Comparison of ENCODE assay signal across 8 mouse cellular contexts in genomic region chr2:168600750-168601490, GRCm38 (mm10). TPM values are rescaled to one million over a fixed set of nuclear protein-coding genes. Genes with fewer than 3 reads are reported as not detected.
A peak's percentile ranks its signal among the peaks of the same experiment; 100 is the strongest.
DNase-seq lines count a peak whose midpoint lies in the region; ATAC-seq lines count a peak whose summit lies in the region.

No protein-coding gene starts in this region.

- peaks cover 68% of the 10 kb centered on the region for H3K27me3 ChIP-seq in kidney, embryonic 15.5 days
- H3K27me3 ChIP-seq in forebrain, embryonic 16.5 days (replicated peaks; ENCODE audit: control insufficient read depth, insufficient read depth, low read length), result peaks cover 20% of the 10 kb centered on the region
- H3K27me3 ChIP-seq in midbrain, embryonic 15.5 days (replicated peaks), result peaks cover 24% of the 10 kb centered on the region

- peak overlapping the region; percentile 47 for H3K9ac ChIP-seq in kidney, embryonic 15.5 days
- H3K9ac ChIP-seq in forebrain, embryonic 16.5 days (replicated peaks; ENCODE audit: low read depth, low read length), result peak overlapping the region; percentile 61
- peak overlapping the region; percentile 74 for H3K9ac ChIP-seq in midbrain, embryonic 15.5 days

- no peaks in the 10 kb centered on the region for H3K36me3 ChIP-seq in kidney, embryonic 15.5 days
- H3K36me3 ChIP-seq in forebrain, embryonic 16.5 days (ENCODE audit: control insufficient read depth, insufficient read depth), result no peaks in the 10 kb centered on the region
- H3K36me3 ChIP-seq in midbrain, embryonic 15.5 days (replicated peaks), result no peaks in the 10 kb centered on the region

- no peak for DNase-seq in kidney, postnatal 36 days
- DNase-seq in cerebellum, adult 11-12 months, result peak; percentile 50
- DNase-seq in layer of hippocampus, adult 9-11 months, result peak; percentile 29
- DNase-seq in urinary bladder, postnatal 36 days (ENCODE audit: low spot score in 2 of 2), result no peak
- no peak for DNase-seq in adipocyte (ENCODE audit: low spot score)

- peaks cover 38% of the 10 kb centered on the region for H3K4me1 ChIP-seq in kidney, embryonic 15.5 days
- H3K4me1 ChIP-seq in forebrain, embryonic 16.5 days (replicated peaks; ENCODE audit: control insufficient read depth, insufficient read depth, low read length), result peaks cover 27% of the 10 kb centered on the region
- peaks cover 34% of the 10 kb centered on the region for H3K4me1 ChIP-seq in midbrain, embryonic 15.5 days

- H3K9me3 ChIP-seq in kidney, embryonic 15.5 days (replicated peaks), result no peaks in the 10 kb centered on the region
- H3K9me3 ChIP-seq in forebrain, embryonic 16.5 days (ENCODE audit: control insufficient read depth, low read length), result no peaks in the 10 kb centered on the region
- no peaks in the 10 kb centered on the region for H3K9me3 ChIP-seq in midbrain, embryonic 15.5 days

- 1% methylated on average over 32 of the region's 32 CpGs for WGBS in kidney, embryonic 15.5 days
- under 1% methylated on average over 32 of the region's 32 CpGs for WGBS in forebrain, embryonic 16.5 days
- WGBS in midbrain, embryonic 15.5 days, result 1% methylated on average over 32 of the region's 32 CpGs

- H3K27ac ChIP-seq in kidney, embryonic 15.5 days, result no peak overlapping the region
- no peak overlapping the region for H3K27ac ChIP-seq in forebrain, embryonic 16.5 days (ENCODE audit: low read length)
- peak overlapping the region; percentile 81 for H3K27ac ChIP-seq in midbrain, embryonic 15.5 days

- peak overlapping the region; percentile 94 for H3K4me2 ChIP-seq in kidney, embryonic 15.5 days
- peak overlapping the region; percentile 76 for H3K4me2 ChIP-seq in forebrain, embryonic 16.5 days (ENCODE audit: low read length)
- peak overlapping the region; percentile 93 for H3K4me2 ChIP-seq in midbrain, embryonic 15.5 days

- H3K4me3 ChIP-seq in kidney, embryonic 15.5 days (replicated peaks), result peak overlapping the region; percentile 50
- H3K4me3 ChIP-seq in forebrain, embryonic 16.5 days (replicated peaks; ENCODE audit: low read length), result peak overlapping the region; percentile 50
- H3K4me3 ChIP-seq in midbrain, embryonic 15.5 days, result peak overlapping the region; percentile 62

- ATAC-seq in kidney, embryonic 15.5 days (replicated peaks; ENCODE audit: low FRiP score), result peak; percentile 3; the same call in 1 of the 2 replicates
- ATAC-seq in forebrain, embryonic 16.5 days, result peak; percentile 70
- peak; percentile 80; the same call in 1 of the 2 replicates for ATAC-seq in midbrain, embryonic 15.5 days (replicated peaks)

RNA-seq across cellular contexts. Expression of gene Nfatc2, which starts 0.5 kb away (rescaled TPM):
- polyA plus RNA-seq in kidney, embryonic 15.5 days (2015; fragmentation: Nextera tagmentation; extraction: Ambion mirVana), result 2.5 and 2.6 TPM in 2 replicates
- polyA plus RNA-seq in forebrain, embryonic 16.5 days (2015; fragmentation: Nextera tagmentation; extraction: Ambion mirVana), result 1.8 and 2.0 TPM in 2 replicates
- polyA plus RNA-seq in midbrain, embryonic 15.5 days (2015; fragmentation: Nextera tagmentation; extraction: Ambion mirVana), result 3.8 and 3.9 TPM in 2 replicates

Comparison
In these comparisons a context has a peak if more than half of its experiments do, and no peak if none do; other contexts are left out.
1. ATAC-seq: peak in every context shown above with its lines; median percentile 80 in midbrain, embryonic 15.5 days; 70 in forebrain, embryonic 16.5 days; 3 in kidney, embryonic 15.5 days.
2. DNase-seq: peak in cerebellum, adult 11-12 months (single experiment) and layer of hippocampus, adult 9-11 months (single experiment); none in kidney, postnatal 36 days (0 of 2), urinary bladder, postnatal 36 days (0 of 2) and adipocyte (single experiment).
3. Peak in every context shown above with its lines, with median percentiles within 50 percentile points of each other: H3K4me2 ChIP-seq, H3K4me3 ChIP-seq and H3K9ac ChIP-seq.